Mouse (Mus musculus): ENCODE results near the gene Rbm47.

GRCm38 (mm10) chr5:66169099-66169485, 3.8 kb downstream of the Rbm47 start:
- TF ChIP-seq CTCF (IDR thresholded peaks at IDR 0.05) (no peak), EP300 (IDR thresholded peaks at IDR 0.05) (no peak)

Data from lung, postnatal 0 days (tissue).